Mouse (Mus musculus) sigmoid colon, adult 10 weeks (tissue): ENCODE results near the gene Slc20a1. TPM values are rescaled to one million over a fixed set of nuclear protein-coding genes. Genes with fewer than 3 reads are reported as not detected.

ENCODE experiments used
- polyA plus RNA-seq: library from polyadenylated mRNA; stranded (reverse); fragments of 350-450 nt; fragmentation: Illumina TruSeq; extraction: RNeasy Lipid Tissue Mini Kit (QIAGEN cat#74804); gene quantifications from one replicate; pipeline ENCODE4 v1.2.3, GENCODE M21; 2014; ENCODE audit warnings: low read depth, low replicate concordance

Slc20a1 gene
- polyA plus RNA-seq = 944 TPM

GRCm38 (mm10) chr2:129198436-129199327 lies at the start of gene Slc20a1:
Gene Slc20a1, plus strand, starts transcription at chr2:129198764.

Other genes with a start within 250 kb of the Slc20a1 start
- 12.9 TPM for gene Zc3h6, start 231.4 kb upstream of the Slc20a1 start, polyA plus RNA-seq
- 4.4 TPM for gene Gm10762, start 231.0 kb upstream of the Slc20a1 start, polyA plus RNA-seq
- gene Vinac1, start 150.6 kb upstream of the Slc20a1 start, polyA plus RNA-seq = not detected
- gene Ttl, start 132.8 kb upstream of the Slc20a1 start, polyA plus RNA-seq = 7.0 TPM
- gene Polr1b, start 97.8 kb upstream of the Slc20a1 start, polyA plus RNA-seq = 4.4 TPM
- gene Chchd5, start 69.1 kb upstream of the Slc20a1 start, polyA plus RNA-seq = 6.0 TPM
- 13.5 TPM for gene Ckap2l, start 98.4 kb downstream of the Slc20a1 start, polyA plus RNA-seq
- 0.73 TPM for gene Il1a, start 111.2 kb downstream of the Slc20a1 start, polyA plus RNA-seq
- 6.0 TPM for gene Il1b, start 172.4 kb downstream of the Slc20a1 start, polyA plus RNA-seq